In genomic region chr5:88602030-88602429, GRCm38 (mm10) we compare ENCODE assay signal across 34 mouse cellular contexts.
"Had no signal": no experiment of that assay in that cellular context is flagged by ENCODE, and none has a peak within 500 bp of the region (broad histone marks: within the 10 kb centered on the region; RNA-seq: fewer than 3 reads in every experiment).

No protein-coding gene starts in this region.

- H3K27me3 ChIP-seq: heart, embryonic 12.5 days; heart, embryonic 13.5 days; heart, embryonic 15.5 days; hindbrain, embryonic 12.5 days; hindbrain, embryonic 13.5 days; hindbrain, embryonic 15.5 days; intestine, embryonic 15.5 days; kidney, embryonic 15.5 days had no signal

- H3K36me3 ChIP-seq: heart, embryonic 10.5 days; heart, embryonic 12.5 days; heart, embryonic 13.5 days; heart, embryonic 15.5 days; intestine, embryonic 15.5 days; kidney, embryonic 15.5 days had no signal

- H3K4me1 ChIP-seq: hindbrain, embryonic 10.5 days; hindbrain, embryonic 12.5 days; hindbrain, embryonic 13.5 days; hindbrain, embryonic 15.5 days; intestine, embryonic 15.5 days had no signal

- H3K4me3 ChIP-seq: heart, adult 2 months; heart, embryonic 10.5 days; heart, embryonic 12.5 days; heart, embryonic 13.5 days; heart, embryonic 15.5 days; hindbrain, embryonic 10.5 days; hindbrain, embryonic 12.5 days; hindbrain, embryonic 13.5 days; hindbrain, embryonic 15.5 days; intestine, embryonic 15.5 days; kidney, embryonic 15.5 days; layer of hippocampus, adult 2 months had no signal

- H3K9ac ChIP-seq: heart, embryonic 12.5 days; heart, embryonic 13.5 days; heart, embryonic 15.5 days; hindbrain, embryonic 12.5 days; hindbrain, embryonic 13.5 days; hindbrain, embryonic 14.5 days; hindbrain, embryonic 15.5 days; intestine, embryonic 15.5 days; kidney, embryonic 15.5 days had no signal

- H3K9me3 ChIP-seq: heart, embryonic 10.5 days; heart, embryonic 12.5 days; heart, embryonic 13.5 days; heart, embryonic 15.5 days; hindbrain, embryonic 10.5 days; hindbrain, embryonic 12.5 days; hindbrain, embryonic 13.5 days; hindbrain, embryonic 15.5 days; intestine, embryonic 15.5 days; kidney, embryonic 15.5 days had no signal

- ATAC-seq: hindbrain, embryonic 16.5 days; hindbrain, postnatal 0 days; inflammation-experienced regulatory T-cells, adult 6 months; intestine, embryonic 15.5 days; intestine, embryonic 16.5 days; intestine, postnatal 0 days had no signal

- DNase-seq: heart, adult 2 months; heart, postnatal 10 days; heart, postnatal 14 days; heart, postnatal 36 days; heart, postnatal 4 days; kidney, adult 11 months; kidney, adult 2 months; kidney, adult 8-10 months; kidney, adult 9 months; kidney, postnatal 10 days; kidney, postnatal 14 days; kidney, postnatal 25 days; kidney, postnatal 36 days; kidney, postnatal 4 days; layer of hippocampus, adult 9-11 months had no signal

- H3K4me2 ChIP-seq: heart, embryonic 11.5 days; heart, embryonic 12.5 days; heart, embryonic 13.5 days; heart, embryonic 15.5 days; hindbrain, embryonic 12.5 days; hindbrain, embryonic 13.5 days; hindbrain, embryonic 14.5 days; hindbrain, embryonic 15.5 days; intestine, embryonic 15.5 days; kidney, embryonic 15.5 days had no signal

- H3K27ac ChIP-seq: heart, adult 2 months; heart, embryonic 10.5 days; heart, embryonic 13.5 days; heart, embryonic 15.5 days; hindbrain, embryonic 10.5 days; hindbrain, embryonic 12.5 days; hindbrain, embryonic 13.5 days; hindbrain, embryonic 14.5 days; hindbrain, embryonic 15.5 days; hindbrain, postnatal 0 days; intestine, embryonic 15.5 days; kidney, embryonic 15.5 days; kidney, postnatal 0 days; layer of hippocampus, adult 2 months had no signal
